ENCODE assay signal across 9 mouse cellular contexts in the genomic region with DNA sequence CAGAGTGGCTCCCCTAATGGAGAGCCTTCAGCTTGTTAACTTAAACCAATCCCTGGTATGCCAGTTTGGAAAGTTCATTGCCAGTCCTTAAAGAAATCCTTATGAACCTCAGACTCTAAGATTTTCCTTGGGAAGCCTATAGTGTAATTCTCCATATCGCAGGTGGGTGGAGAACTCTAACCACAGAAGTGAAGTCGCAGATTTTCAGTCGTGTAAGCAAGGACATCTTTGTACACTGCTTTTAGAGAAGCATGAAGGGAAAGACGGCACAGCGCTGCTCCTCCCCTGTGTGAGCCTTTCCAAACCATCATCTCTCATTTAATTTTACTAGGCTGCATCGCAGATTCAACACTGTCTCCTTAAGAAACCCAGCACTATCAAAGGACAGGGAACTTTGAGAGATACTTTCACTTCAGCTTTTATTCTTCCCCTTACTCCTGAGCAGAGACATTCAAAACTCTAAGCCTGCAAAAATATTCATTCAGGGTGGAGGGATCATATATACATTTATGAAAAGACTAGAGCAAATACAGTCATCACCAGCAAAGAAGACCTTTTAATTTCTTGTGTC. TPM values are rescaled to one million over a fixed set of nuclear protein-coding genes. Genes with fewer than 3 reads are reported as not detected.
DNase-seq lines count a peak whose midpoint lies in the region; ATAC-seq and TF ChIP-seq lines count a peak whose summit lies in the region.
"Had no signal": no experiment of that assay in that cellular context is flagged by ENCODE, and none has a peak within 500 bp of the region (broad histone marks: within the 10 kb centered on the region; RNA-seq: fewer than 3 reads in every experiment).

No protein-coding gene starts in this region.

- H3K9me3 ChIP-seq in forebrain, embryonic 15.5 days: no peaks in the 10 kb centered on the region
- no peaks in the 10 kb centered on the region for H3K9me3 ChIP-seq in forebrain, embryonic 12.5 days

- no peak overlapping the region for H3K4me3 ChIP-seq in forebrain, embryonic 15.5 days
- H3K4me3 ChIP-seq in forebrain, embryonic 12.5 days (replicated peaks): no peak overlapping the region
- H3K4me3 ChIP-seq in layer of hippocampus, adult 2 months: no peak overlapping the region

- 0 out of 2 replicates have a peak, but pooled peaks have one; percentile 58 for ATAC-seq in forebrain, embryonic 15.5 days (replicated peaks)
- ATAC-seq in forebrain, embryonic 12.5 days (ENCODE audit: low FRiP score): no peak
- peak; percentile 68 for ATAC-seq in megakaryocyte progenitor cell, adult 5-6 weeks (replicated peaks; ENCODE audit: poor library complexity)

- no peak for DNase-seq in layer of hippocampus, adult 2 months (ENCODE audit: low spot score in 2 of 2)
- DNase-seq in layer of hippocampus, postnatal 36 days: no peak
- DNase-seq in brain, adult 2 months (ENCODE audit: low read depth, low spot score): peak; percentile 63
- DNase-seq in c-Kit-positive CD71-positive TER-119-positive erythroid progenitor cells, embryonic 14.5 days (ENCODE audit: low spot score): no peak
- no peak for DNase-seq in cerebellum, adult 18-20 months

- H3K27ac ChIP-seq in forebrain, embryonic 15.5 days (replicated peaks): no peak overlapping the region
- H3K27ac ChIP-seq in forebrain, embryonic 12.5 days: no peak overlapping the region
- H3K27ac ChIP-seq in layer of hippocampus, adult 2 months: no peak overlapping the region
- H3K27ac ChIP-seq: liver, embryonic 14.5 days had no signal

- no peaks in the 10 kb centered on the region for H3K36me3 ChIP-seq in forebrain, embryonic 15.5 days
- H3K36me3 ChIP-seq in forebrain, embryonic 12.5 days (replicated peaks): no peaks in the 10 kb centered on the region

- TF ChIP-seq CTCF in layer of hippocampus, adult 2 months (conservative IDR thresholded peaks at IDR 0.05): peak; percentile 56

- no peaks in the 10 kb centered on the region for H3K4me1 ChIP-seq in forebrain, embryonic 15.5 days
- H3K4me1 ChIP-seq in forebrain, embryonic 12.5 days: peaks cover 7% of the 10 kb centered on the region

- H3K9ac ChIP-seq in forebrain, embryonic 15.5 days (replicated peaks): no peak overlapping the region
- H3K9ac ChIP-seq in forebrain, embryonic 12.5 days: no peak overlapping the region
- H3K9ac ChIP-seq: liver, embryonic 14.5 days had no signal

- H3K27me3 ChIP-seq in forebrain, embryonic 15.5 days: no peaks in the 10 kb centered on the region
- no peaks in the 10 kb centered on the region for H3K27me3 ChIP-seq in forebrain, embryonic 12.5 days

- WGBS in forebrain, embryonic 15.5 days: 62% methylated on average over 6 of the region's 6 CpGs
- 65% methylated on average over 6 of the region's 6 CpGs for WGBS in forebrain, embryonic 12.5 days

- H3K4me2 ChIP-seq in forebrain, embryonic 15.5 days (replicated peaks): no peak overlapping the region
- no peak overlapping the region for H3K4me2 ChIP-seq in forebrain, embryonic 12.5 days

RNA-seq across cellular contexts. Expression of gene Man1a, which starts 16.6 kb away (rescaled TPM):
- 2.9 and 3.2 TPM in 2 replicates for polyA plus RNA-seq in forebrain, embryonic 15.5 days (2015; fragmentation: Nextera tagmentation; extraction: Ambion mirVana)
- 1.8 and 1.9 TPM in 2 replicates for polyA plus RNA-seq in forebrain, embryonic 12.5 days (2016; fragmentation: Nextera tagmentation; extraction: Ambion mirVana)
- total RNA-seq in layer of hippocampus, adult 2 months (2021): 10 to 100 TPM; 65.0 to 65.7 TPM
- total RNA-seq in layer of hippocampus, postnatal 36 days (2021): 10 to 100 TPM; 63.5 to 69.5 TPM
- 88.8 and 91.9 TPM in 2 replicates for total RNA-seq in megakaryocyte progenitor cell, adult 5-6 weeks (2015)
- total RNA-seq in megakaryocyte progenitor cell, adult 5-6 weeks (2017): 58.2 and 75.7 TPM in 2 replicates
